Mouse (Mus musculus) adrenal gland, adult (tissue): ENCODE data around the gene Ntn4.
"Not testable (repeated sequence)": the region's sequence is repeated elsewhere in the genome, so short reads cannot be mapped to it uniquely, and the experiment has no call there.

Source experiments
- DNase-seq, 2 experiments: peaks; one replicate each; pipeline ENCODE4 v3.0.0; 2022 to 2023; ENCODE audit warnings: low spot score in 1 of 2; ENCODE audit not compliant: inconsistent age in 2 of 2

Ntn4 gene

GRCm38 (mm10) chr10:93682185-93682747 lies 41.8 kb downstream of the Ntn4 start:
- DNase-seq, result no peak

DNA sequence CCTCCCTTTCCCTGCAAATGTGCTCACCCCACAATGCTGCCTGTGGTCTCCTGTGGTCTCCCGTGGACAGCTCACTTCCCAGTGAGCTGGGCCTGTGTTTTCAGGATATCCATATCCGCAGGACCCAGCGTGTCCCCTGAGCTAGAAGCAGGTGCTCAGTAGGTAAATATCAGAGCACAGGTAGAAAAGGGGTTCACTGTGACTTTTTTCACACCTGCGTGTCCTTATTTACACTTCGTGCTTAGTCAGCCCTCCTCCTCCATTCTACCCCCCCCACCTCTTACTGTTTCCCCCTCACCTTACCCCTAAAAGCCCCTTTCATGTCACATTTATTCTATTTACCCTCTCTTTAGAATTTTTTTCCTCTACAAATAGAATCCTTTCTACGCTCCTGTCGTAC lies 42.7 kb downstream of the Ntn4 start:
- no peak for DNase-seq

GRCm38 (mm10) chr10:93683896-93684295 lies 43.4 kb downstream of the Ntn4 start:
- no peak for DNase-seq

DNA sequence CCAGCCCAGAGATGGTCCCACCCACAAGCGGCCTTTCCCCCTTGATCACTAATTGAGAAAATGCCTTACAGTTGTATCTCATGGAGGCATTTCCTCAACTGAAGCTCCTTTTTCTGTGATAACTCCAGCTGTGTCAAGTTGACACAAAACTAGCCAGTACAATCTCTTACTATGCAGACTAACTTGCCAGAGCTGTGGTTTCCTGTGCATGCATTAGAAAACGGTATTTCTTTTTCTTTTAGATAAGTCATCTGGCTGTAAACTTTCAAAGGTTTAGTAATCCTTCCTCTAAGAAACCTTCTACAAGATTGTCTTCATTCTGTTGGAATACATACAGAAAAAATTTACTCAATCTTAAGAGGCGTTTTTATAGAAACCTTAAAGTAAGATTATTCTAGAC lies 44.9 kb downstream of the Ntn4 start:
- DNase-seq, result not testable (repeated sequence)

GRCm38 (mm10) chr10:93686579-93686978 lies 46.1 kb downstream of the Ntn4 start:
- DNase-seq, result no peak

- no peak for DNase-seq
Observed at GRCm38 (mm10) chr10:93687781-93688180, 47.3 kb downstream of the Ntn4 start.

GRCm38 (mm10) chr10:93688306-93689171 lies 48.1 kb downstream of the Ntn4 start:
- DNase-seq, result no peak

GRCm38 (mm10) chr10:93691344-93691743 lies 50.9 kb downstream of the Ntn4 start:
- DNase-seq, result no peak

- DNase-seq, result no peak
Observed at GRCm38 (mm10) chr10:93695043-93695791, 54.7 kb downstream of the Ntn4 start.

- no peak for DNase-seq
Observed at GRCm38 (mm10) chr10:93696001-93696400, 55.5 kb downstream of the Ntn4 start.

- DNase-seq, result no peak
Observed at GRCm38 (mm10) chr10:93697866-93698483, 57.5 kb downstream of the Ntn4 start.

- no peak for DNase-seq
Observed at GRCm38 (mm10) chr10:93699689-93700478, 59.4 kb downstream of the Ntn4 start.

- no peak for DNase-seq
Observed at GRCm38 (mm10) chr10:93700589-93701363, 60.3 kb downstream of the Ntn4 start.

DNA sequence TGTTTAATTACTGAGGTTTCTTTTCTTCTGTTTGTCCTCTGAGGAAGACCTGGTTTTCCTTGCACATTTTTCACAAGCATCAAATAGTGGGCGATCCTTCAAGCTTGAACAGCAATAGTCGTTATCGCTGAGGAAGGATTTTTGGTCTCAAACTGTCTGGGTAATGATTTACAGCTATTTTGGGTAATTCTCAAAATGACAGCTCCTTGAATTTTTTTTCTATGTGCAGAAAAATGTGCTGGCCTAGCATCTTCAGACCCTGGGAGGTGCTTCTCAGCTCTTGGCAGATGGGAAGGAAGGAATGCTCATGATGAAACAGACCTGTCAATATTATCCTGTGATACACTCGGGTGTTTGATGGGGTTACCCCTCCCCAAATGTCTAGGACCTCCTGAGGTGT lies 63.5 kb downstream of the Ntn4 start:
- no peak for DNase-seq

DNA sequence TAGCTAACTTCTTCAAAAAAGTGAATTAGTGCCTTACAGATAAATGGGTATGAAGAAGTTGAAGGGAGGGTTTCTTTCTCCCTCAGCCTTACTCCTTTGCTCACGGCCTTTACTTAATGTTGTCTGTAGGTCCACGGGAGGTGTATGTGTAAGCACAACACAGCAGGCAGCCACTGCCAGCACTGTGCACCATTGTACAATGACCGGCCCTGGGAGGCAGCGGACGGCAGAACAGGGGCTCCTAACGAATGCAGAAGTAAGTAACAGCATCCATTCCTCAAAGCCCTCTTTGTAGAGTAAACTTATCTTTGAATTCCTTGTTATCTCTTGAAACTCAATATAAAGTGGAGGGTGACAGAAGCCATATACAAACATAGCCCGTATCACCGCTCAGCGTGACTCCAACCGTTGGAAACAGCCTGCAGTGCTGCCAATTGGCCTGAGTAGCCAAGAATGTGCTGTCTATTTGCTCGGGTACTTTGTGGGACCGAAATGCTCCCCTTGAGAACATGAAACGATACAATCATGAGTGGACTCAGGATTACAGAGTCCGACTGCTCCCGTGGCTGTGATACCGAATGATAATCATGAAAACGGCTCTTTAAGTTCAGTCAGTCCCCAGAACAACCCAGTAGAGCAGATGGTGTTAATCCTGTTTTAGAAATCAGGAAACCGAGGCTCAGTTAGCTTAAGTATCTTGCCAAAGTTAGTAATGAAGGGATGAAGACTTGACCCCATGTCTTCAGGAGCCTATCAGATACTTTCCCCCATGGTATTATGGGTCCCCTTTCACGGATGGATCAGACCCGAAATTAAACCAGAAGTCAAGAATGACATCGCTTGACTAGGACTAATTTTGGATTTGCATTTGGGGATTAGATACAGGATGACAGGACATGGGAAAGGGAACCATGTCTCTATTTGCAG lies 66.9 kb downstream of the Ntn4 start:
- DNase-seq, result no peak

DNA sequence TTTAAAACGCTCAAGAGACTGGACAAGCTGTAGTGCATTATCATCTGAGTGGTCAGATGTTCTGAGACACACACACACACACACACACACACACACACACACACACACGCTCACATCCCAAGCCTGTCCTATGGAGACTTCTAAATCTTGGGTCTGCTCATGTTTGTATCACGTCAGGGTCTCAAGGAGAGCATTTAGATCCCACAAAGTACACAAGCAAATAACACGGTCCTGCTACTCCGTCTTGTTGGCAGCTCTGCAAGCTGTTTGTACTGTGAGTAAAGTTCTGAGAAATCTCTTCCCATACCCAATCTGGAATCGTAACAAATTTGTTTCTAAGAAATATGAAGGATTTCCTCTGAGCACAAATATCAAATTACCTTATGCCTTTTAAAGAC lies 67.6 kb downstream of the Ntn4 start:
- no peak for DNase-seq

DNA sequence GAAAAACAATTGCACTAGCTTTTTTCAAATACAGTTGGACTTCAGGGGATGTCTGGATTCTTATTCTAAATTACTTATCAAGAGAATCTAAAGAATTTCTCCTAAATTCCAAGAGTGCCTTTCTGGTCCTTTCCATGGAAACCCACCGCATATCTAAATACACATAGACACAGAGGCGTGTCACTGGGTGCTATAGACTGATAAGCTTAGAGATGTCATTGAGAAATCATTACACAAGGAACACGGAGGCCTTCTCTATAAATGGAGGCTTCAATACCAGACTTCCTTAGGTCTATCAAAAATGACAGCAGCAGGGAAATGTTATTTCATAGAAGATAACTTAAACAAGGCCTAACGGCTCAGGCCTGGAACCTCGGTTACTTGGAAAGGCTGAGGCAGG lies 68.0 kb downstream of the Ntn4 start:
- DNase-seq, result no peak

DNA sequence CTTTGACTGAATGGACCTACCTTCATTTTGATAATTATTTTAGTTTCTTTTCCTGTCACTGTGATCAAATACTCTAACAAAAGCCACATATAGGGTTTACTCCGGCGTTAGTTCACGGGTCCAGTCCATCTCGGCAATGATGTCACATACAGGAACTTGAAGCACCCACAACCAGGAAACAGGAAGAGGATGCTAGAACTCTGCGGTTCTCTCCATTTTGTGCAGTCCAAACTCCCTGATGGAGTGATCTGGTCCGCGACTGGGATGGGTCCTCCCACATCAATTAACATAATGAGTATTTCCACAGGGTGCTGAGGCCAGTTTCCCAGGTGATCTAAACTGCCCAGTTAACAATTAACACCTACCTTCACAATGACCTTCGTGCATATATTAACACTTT lies 69.1 kb downstream of the Ntn4 start:
- DNase-seq, result no peak
